In genomic region chr7:140063092-140063491, GRCm38 (mm10) we compare ENCODE assay signal across 10 mouse cellular contexts. TPM values are rescaled to one million over a fixed set of nuclear protein-coding genes. Genes with fewer than 3 reads are reported as not detected.
A peak's percentile ranks its signal among the peaks of the same experiment; 100 is the strongest.
DNase-seq lines count a peak whose midpoint lies in the region; ATAC-seq and TF ChIP-seq lines count a peak whose summit lies in the region.
"Had no signal": no experiment of that assay in that cellular context is flagged by ENCODE, and none has a peak within 500 bp of the region (broad histone marks: within the 10 kb centered on the region; RNA-seq: fewer than 3 reads in every experiment).

No protein-coding gene starts in this region.

- ATAC-seq in hindbrain, embryonic 16.5 days, result no peak

- H3K27ac ChIP-seq in hindbrain, embryonic 10.5 days, result peak overlapping the region; percentile 95
- H3K27ac ChIP-seq in hindbrain, embryonic 16.5 days (ENCODE audit: low read depth, low read length), result no peak overlapping the region
- H3K27ac ChIP-seq in cerebellum, adult 2 months (ENCODE audit: insufficient read depth, low read length), result no peak overlapping the region
- H3K27ac ChIP-seq in thymus, adult 2 months (ENCODE audit: control insufficient read depth, insufficient read depth, low read length), result no peak overlapping the region
- H3K27ac ChIP-seq: embryonic facial prominence, embryonic 12.5 days had no signal

- no peaks in the 10 kb centered on the region for H3K9me3 ChIP-seq in hindbrain, embryonic 10.5 days
- H3K9me3 ChIP-seq in hindbrain, embryonic 16.5 days (ENCODE audit: control insufficient read depth, low read length), result no peaks in the 10 kb centered on the region
- H3K9me3 ChIP-seq: embryonic facial prominence, embryonic 12.5 days had no signal

- DNase-seq in hindbrain, embryonic 10.5 days (ENCODE audit: low spot score), result peak; percentile 79
- peak; percentile 46 for DNase-seq in MEL-GATA-1-ER (ENCODE audit: extremely low read depth, low read depth)
- DNase-seq in cerebellum, adult 2 months, result peak; percentile 57 to 66
- peak; percentile 55 for DNase-seq in gastrocnemius, postnatal 14 days
- peak; percentile 56 to 74 for DNase-seq in left cerebral cortex, adult 8-10 months (ENCODE audit: low spot score in 2 of 2)
- peak; percentile 80 for DNase-seq in naive thymus-derived CD4-positive, alpha-beta T cell, adult 2 months (ENCODE audit: low read depth)
- DNase-seq in thymus, adult 2 months, result peak; percentile 61

- intact Hi-C loops in gastrocnemius, postnatal 14 days (cut with DNase I; ENCODE audit: low total_unique reads), result loop anchor here (5.0 kb wide), 1 partner anchor 96 kb away; no protein-coding TSS in a partner anchor

- peaks cover 69% of the 10 kb centered on the region for H3K4me1 ChIP-seq in hindbrain, embryonic 10.5 days (replicated peaks)
- H3K4me1 ChIP-seq in hindbrain, embryonic 16.5 days (ENCODE audit: control insufficient read depth, insufficient read depth, low read depth, low read length), result peaks cover 17% of the 10 kb centered on the region
- no peaks in the 10 kb centered on the region for H3K4me1 ChIP-seq in cerebellum, adult 2 months (ENCODE audit: control insufficient read depth, insufficient read depth, low read length)
- 0 out of 2 replicates have a peak, but pooled peaks cover 5% of the 10 kb centered on the region for H3K4me1 ChIP-seq in thymus, adult 2 months (replicated peaks; ENCODE audit: control insufficient read depth, insufficient read depth, low read length)
- H3K4me1 ChIP-seq: embryonic facial prominence, embryonic 12.5 days had no signal

- TF ChIP-seq CTCF in cerebellum, adult 2 months (IDR thresholded peaks at IDR 0.05; ENCODE audit: borderline replicate concordance, insufficient read depth, low read depth, low read length), result peak; percentile 76
- no peak for TF ChIP-seq CTCF in thymus, adult 2 months (IDR thresholded peaks at IDR 0.05; ENCODE audit: borderline replicate concordance, control insufficient read depth, extremely low read depth, insufficient read depth, low read length, poor library complexity)

- no peak for TF ChIP-seq POLR2A in cerebellum, adult 2 months (IDR thresholded peaks at IDR 0.05; ENCODE audit: borderline replicate concordance, insufficient read depth, low read length)
- TF ChIP-seq POLR2A in thymus, adult 2 months (IDR thresholded peaks at IDR 0.05; ENCODE audit: control insufficient read depth, extremely low read depth, insufficient read depth, low read length, poor library complexity), result no peak

- H3K9ac ChIP-seq in hindbrain, embryonic 16.5 days (ENCODE audit: low read depth, low read length), result no peak overlapping the region
- H3K9ac ChIP-seq: embryonic facial prominence, embryonic 12.5 days had no signal

- no peak overlapping the region for H3K4me3 ChIP-seq in hindbrain, embryonic 10.5 days
- H3K4me3 ChIP-seq in hindbrain, embryonic 16.5 days (ENCODE audit: low read length), result no peak overlapping the region
- H3K4me3 ChIP-seq in cerebellum, adult 2 months (replicated peaks; ENCODE audit: insufficient read depth, low read depth, low read length), result no peak overlapping the region
- H3K4me3 ChIP-seq in thymus, adult 2 months (ENCODE audit: control insufficient read depth, insufficient read depth, low read length), result no peak overlapping the region
- H3K4me3 ChIP-seq: embryonic facial prominence, embryonic 12.5 days; megakaryocyte, embryonic 14.5 days had no signal

- no peaks in the 10 kb centered on the region for H3K36me3 ChIP-seq in hindbrain, embryonic 10.5 days
- no peaks in the 10 kb centered on the region for H3K36me3 ChIP-seq in hindbrain, embryonic 16.5 days (ENCODE audit: control insufficient read depth, insufficient read depth, low read length)
- no peaks in the 10 kb centered on the region for H3K36me3 ChIP-seq in thymus, adult 2 months (ENCODE audit: control insufficient read depth, insufficient read depth, low read length)
- H3K36me3 ChIP-seq: embryonic facial prominence, embryonic 12.5 days had no signal

- 18% methylated on average over 7 of the region's 7 CpGs for WGBS in hindbrain, embryonic 10.5 days
- WGBS in hindbrain, embryonic 16.5 days, result 16% methylated on average over 7 of the region's 7 CpGs
- WGBS in cerebellum, adult 2 months, result 21% methylated on average over 7 of the region's 7 CpGs
- 22% methylated on average over 7 of the region's 7 CpGs for WGBS in thymus, adult 2 months

- H3K27me3 ChIP-seq in hindbrain, embryonic 10.5 days (ENCODE audit: insufficient read depth, poor library complexity, severe bottlenecking), result peaks cover 97% of the 10 kb centered on the region
- H3K27me3 ChIP-seq in hindbrain, embryonic 16.5 days (replicated peaks; ENCODE audit: control insufficient read depth, insufficient read depth, low read length), result no peaks in the 10 kb centered on the region; the same call in 1 of the 2 replicates
- H3K27me3 ChIP-seq in cerebellum, adult 2 months (ENCODE audit: control insufficient read depth, insufficient read depth, low read length), result peaks cover 6% of the 10 kb centered on the region; the same call in 1 of the 2 replicates
- peaks cover 19% of the 10 kb centered on the region; the same call in 1 of the 2 replicates for H3K27me3 ChIP-seq in thymus, adult 2 months (ENCODE audit: control insufficient read depth, insufficient read depth, low read length)

- no peak overlapping the region for H3K4me2 ChIP-seq in hindbrain, embryonic 16.5 days (ENCODE audit: low read length)
- H3K4me2 ChIP-seq: embryonic facial prominence, embryonic 12.5 days had no signal

RNA-seq across cellular contexts. Expression of gene Msx3, which starts 14.2 kb away (rescaled TPM):
- 95.9 and 105 TPM in 2 replicates for polyA plus RNA-seq in hindbrain, embryonic 10.5 days (2016; fragmentation: Nextera tagmentation; extraction: Ambion mirVana)
- polyA plus RNA-seq in hindbrain, embryonic 16.5 days (2015; fragmentation: Nextera tagmentation; extraction: Ambion mirVana), result 4.1 and 6.9 TPM in 2 replicates
- not detected in 2 replicates for polyA plus RNA-seq in cerebellum, adult 2 months (2012; rRNA removed)
- not detected for total RNA-seq in gastrocnemius, postnatal 14 days (2021)
- under 1 TPM in 2 of 4 experiments, not detected in 2; 0.14 to 0.19 TPM for total RNA-seq in left cerebral cortex, adult 8-10 months (2022)
- 1.4 TPM in 2 replicates for polyA plus RNA-seq in thymus, adult 2 months (2012; rRNA removed)

RNA-seq across cellular contexts. Expression of gene Caly, which starts 19.3 kb away (rescaled TPM):
- polyA plus RNA-seq in hindbrain, embryonic 10.5 days (2016; fragmentation: Nextera tagmentation; extraction: Ambion mirVana), result 2.7 and 7.2 TPM in 2 replicates
- polyA plus RNA-seq in hindbrain, embryonic 16.5 days (2015; fragmentation: Nextera tagmentation; extraction: Ambion mirVana), result 351 and 430 TPM in 2 replicates
- 189 and 198 TPM in 2 replicates for polyA plus RNA-seq in cerebellum, adult 2 months (2012; rRNA removed)
- under 1 TPM; 0.31 to 0.53 TPM for total RNA-seq in gastrocnemius, postnatal 14 days (2021)
- 100 to 1,000 TPM; 184 to 218 (median 213) TPM for total RNA-seq in left cerebral cortex, adult 8-10 months (2022)
- polyA plus RNA-seq in thymus, adult 2 months (2012; rRNA removed), result 0.14 and 0.44 TPM in 2 replicates

RNA-seq across cellular contexts. Expression of gene Tubgcp2, which starts 26.6 kb away (rescaled TPM):
- polyA plus RNA-seq in hindbrain, embryonic 10.5 days (2016; fragmentation: Nextera tagmentation; extraction: Ambion mirVana), result 82.2 and 82.5 TPM in 2 replicates
- 57.2 and 59.6 TPM in 2 replicates for polyA plus RNA-seq in hindbrain, embryonic 16.5 days (2015; fragmentation: Nextera tagmentation; extraction: Ambion mirVana)
- polyA plus RNA-seq in cerebellum, adult 2 months (2012; rRNA removed), result 51.4 and 54.5 TPM in 2 replicates
- total RNA-seq in gastrocnemius, postnatal 14 days (2021), result 10 to 100 TPM; 16.3 to 18.1 TPM
- total RNA-seq in left cerebral cortex, adult 8-10 months (2022), result 10 to 100 TPM; 36.6 to 44.2 (median 42.8) TPM
- polyA plus RNA-seq in thymus, adult 2 months (2012; rRNA removed), result 39.7 and 40.6 TPM in 2 replicates

RNA-seq across cellular contexts. Expression of gene Zfp511, which starts 26.9 kb away (rescaled TPM):
- polyA plus RNA-seq in hindbrain, embryonic 10.5 days (2016; fragmentation: Nextera tagmentation; extraction: Ambion mirVana), result 48.3 and 53.1 TPM in 2 replicates
- polyA plus RNA-seq in hindbrain, embryonic 16.5 days (2015; fragmentation: Nextera tagmentation; extraction: Ambion mirVana), result 51.6 and 55.1 TPM in 2 replicates
- polyA plus RNA-seq in cerebellum, adult 2 months (2012; rRNA removed), result 75.8 and 76.9 TPM in 2 replicates
- total RNA-seq in gastrocnemius, postnatal 14 days (2021), result 1 to 10 TPM; 6.9 to 7.4 TPM
- 10 to 100 TPM; 19.6 to 28.2 (median 23.3) TPM for total RNA-seq in left cerebral cortex, adult 8-10 months (2022)
- 123 and 143 TPM in 2 replicates for polyA plus RNA-seq in thymus, adult 2 months (2012; rRNA removed)

RNA-seq across cellular contexts. Expression of gene Prap1, which starts 30.1 kb away (rescaled TPM):
- polyA plus RNA-seq in hindbrain, embryonic 10.5 days (2016; fragmentation: Nextera tagmentation; extraction: Ambion mirVana), result not detected in 2 replicates
- not detected in 2 replicates for polyA plus RNA-seq in hindbrain, embryonic 16.5 days (2015; fragmentation: Nextera tagmentation; extraction: Ambion mirVana)
- polyA plus RNA-seq in cerebellum, adult 2 months (2012; rRNA removed), result not detected in 2 replicates
- total RNA-seq in gastrocnemius, postnatal 14 days (2021), result not detected
- total RNA-seq in left cerebral cortex, adult 8-10 months (2022), result not detected
- polyA plus RNA-seq in thymus, adult 2 months (2012; rRNA removed), result 2.4 and 5.2 TPM in 2 replicates
- polyA plus RNA-seq: embryonic facial prominence, embryonic 12.5 days had no signal

Comparison
In these comparisons a context has a peak if more than half of its experiments do, and no peak if none do; other contexts are left out.
1. RNA of gene Msx3, which starts 14.2 kb away (polyA plus RNA-seq): 95.9 to 105 TPM in hindbrain, embryonic 10.5 days; 4.1 to 6.9 TPM in hindbrain, embryonic 16.5 days, 1.4 TPM in thymus, adult 2 months and not detected in cerebellum, adult 2 months; every median in the first group is over 10 times any median in the second.
2. RNA of gene Caly, which starts 19.3 kb away (polyA plus RNA-seq): 351 to 430 TPM in hindbrain, embryonic 16.5 days and 189 to 198 TPM in cerebellum, adult 2 months; 2.7 to 7.2 TPM in hindbrain, embryonic 10.5 days and 0.14 to 0.44 TPM in thymus, adult 2 months; every median in the first group is over 10 times any median in the second.
3. Peak in every context shown above with its lines, with median percentiles within 50 percentile points of each other: DNase-seq.